Mouse (Mus musculus): Measurements from ENCODE around the gene Pitpnm1.

- no peak for TF ChIP-seq CTCF (IDR thresholded peaks at IDR 0.05; ENCODE audit: low read depth, low read length)
- TF ChIP-seq POLR2A (IDR thresholded peaks at IDR 0.05; ENCODE audit: borderline replicate concordance, low read depth, low read length) = no peak
These were observed 51.7 kb downstream of the Pitpnm1 start for GRCm38 (mm10) chr19:4151488-4151860.

Data from bone marrow macrophage, adult 2 months (primary cell).